Mouse (Mus musculus) inflammation-experienced regulatory T-cells, adult 6 months (primary cell): ENCODE measurements at regions not wholly inside any gene's neighbourhood (a gene's known extent, or its start where the extent isn't known, plus 50 kb on each side); places are given as distances from the start of the nearest gene placed in this dataset.
"Not testable (repeated sequence)": the region's sequence is repeated elsewhere in the genome, so short reads cannot be mapped to it uniquely, and the experiment has no call there.

Experiments
- ATAC-seq: one replicate; pipeline ENCODE4 v1.8.0; 2017

DNA sequence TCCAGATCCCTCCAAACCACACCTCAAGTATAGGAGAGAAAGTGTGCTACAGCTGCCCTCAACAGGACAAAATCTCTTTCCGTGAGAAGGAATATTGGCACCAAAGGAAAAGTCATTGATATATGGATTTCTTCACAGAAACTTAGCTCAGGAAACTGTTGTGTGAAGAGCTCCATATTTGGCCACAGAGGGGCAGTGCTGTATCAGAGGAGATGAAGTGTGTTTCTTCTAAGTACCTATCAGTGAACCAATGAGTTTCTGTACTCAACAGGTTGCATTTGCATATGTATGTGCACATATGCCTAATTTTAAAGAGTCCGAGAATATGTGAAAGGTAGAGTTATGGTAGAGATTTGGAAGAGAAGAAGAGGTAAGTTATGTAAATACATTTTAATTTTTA, 580.4 kb upstream of the Olfr1507 start:
- peak; percentile 53 for ATAC-seq

DNA sequence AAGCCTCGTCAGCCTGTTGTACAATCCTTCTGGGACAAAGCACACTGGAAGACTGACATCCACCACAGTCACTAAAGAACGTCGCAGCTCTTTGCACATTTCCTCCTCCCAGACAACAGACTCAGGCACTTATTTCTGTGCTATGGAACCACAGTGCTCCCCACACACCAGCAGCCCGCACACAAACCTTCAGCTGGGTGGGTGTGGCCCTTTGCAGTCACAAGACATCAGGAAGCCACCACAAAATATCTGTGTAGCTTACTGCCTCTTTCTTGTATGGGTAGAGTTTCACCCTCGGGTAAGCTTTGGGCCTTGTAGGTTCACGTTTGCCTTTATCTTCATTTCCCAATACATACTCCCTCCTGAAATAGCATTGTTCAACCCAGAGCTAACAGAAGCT, 577.6 kb upstream of the Olfr1507 start:
- ATAC-seq = peak; percentile 65

DNA sequence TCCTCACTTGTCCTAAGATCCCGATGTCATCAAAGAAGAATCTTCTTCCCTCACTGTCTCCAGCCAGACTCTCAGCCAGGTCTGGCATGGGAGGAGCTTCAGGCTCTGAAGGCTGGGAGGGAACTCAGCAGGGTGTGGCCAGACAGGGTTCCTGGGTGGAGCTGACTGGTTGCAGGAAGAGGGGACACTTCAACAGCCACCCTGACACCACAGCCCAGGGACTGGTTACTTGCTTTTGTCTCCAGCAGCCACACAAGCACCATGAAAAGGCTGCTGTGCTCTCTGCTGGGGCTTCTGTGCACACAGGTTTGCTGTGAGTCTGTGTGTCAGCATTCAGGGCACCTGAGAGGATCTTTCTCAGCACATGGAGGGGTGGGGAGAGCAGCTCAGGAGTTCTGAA, 577.0 kb upstream of the Olfr1507 start:
- not testable (repeated sequence) for ATAC-seq

DNA sequence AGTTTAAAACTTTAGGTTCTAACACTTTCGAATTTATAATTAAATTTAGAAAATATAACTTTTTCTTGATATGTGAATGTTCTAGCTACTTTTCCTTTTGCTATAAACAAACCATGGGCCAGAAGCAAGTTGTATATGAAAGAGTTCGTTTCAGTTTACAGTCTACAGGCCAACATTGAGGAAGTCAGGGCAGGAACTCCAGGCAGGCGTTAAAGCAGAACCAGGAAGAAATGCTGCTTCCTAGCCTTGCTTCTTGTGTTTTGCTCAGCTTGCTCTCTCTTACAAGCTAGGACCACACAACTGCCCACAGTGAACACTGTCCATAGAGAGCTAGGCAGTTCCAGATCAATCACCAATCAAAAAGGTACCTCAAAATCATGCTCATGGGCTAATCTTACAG, 558.9 kb upstream of the Olfr1507 start:
- ATAC-seq = not testable (repeated sequence)

DNA sequence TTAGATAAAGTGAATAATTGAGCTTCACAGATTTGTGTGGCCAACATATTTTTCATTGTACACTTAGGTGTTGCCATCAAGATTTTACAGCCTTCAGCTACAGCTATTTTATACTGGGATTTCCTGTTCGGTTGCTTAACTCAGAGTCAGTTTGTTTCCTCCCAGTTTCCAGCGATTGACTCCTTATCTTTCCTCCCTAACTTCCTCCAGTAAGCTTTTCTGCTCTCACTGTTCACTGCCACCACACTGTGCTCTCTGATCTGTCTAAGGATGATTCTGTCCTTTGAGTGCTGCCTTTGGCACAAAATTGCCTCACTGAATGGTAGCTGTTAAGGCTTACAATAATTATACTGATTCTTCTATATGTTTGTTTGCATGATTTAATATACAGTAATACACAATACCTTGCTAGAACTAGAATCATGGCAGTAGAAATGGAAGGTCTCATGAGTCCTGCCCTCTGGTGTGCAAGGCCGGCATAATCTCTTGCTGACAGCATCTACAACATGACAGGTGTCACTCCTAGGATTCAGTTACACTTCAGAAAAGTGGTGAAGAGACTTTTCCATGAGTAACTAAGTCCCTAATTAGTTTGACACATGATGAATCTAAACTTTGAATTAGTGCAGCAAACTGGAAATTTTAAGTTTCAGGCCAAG, 558.0 kb upstream of the Olfr1507 start:
- not testable (repeated sequence) for ATAC-seq

- peak; percentile 50 for ATAC-seq
Measured at GRCm38 (mm10) chr14:53047683-53048082, 552.1 kb upstream of the Olfr1507 start.

DNA sequence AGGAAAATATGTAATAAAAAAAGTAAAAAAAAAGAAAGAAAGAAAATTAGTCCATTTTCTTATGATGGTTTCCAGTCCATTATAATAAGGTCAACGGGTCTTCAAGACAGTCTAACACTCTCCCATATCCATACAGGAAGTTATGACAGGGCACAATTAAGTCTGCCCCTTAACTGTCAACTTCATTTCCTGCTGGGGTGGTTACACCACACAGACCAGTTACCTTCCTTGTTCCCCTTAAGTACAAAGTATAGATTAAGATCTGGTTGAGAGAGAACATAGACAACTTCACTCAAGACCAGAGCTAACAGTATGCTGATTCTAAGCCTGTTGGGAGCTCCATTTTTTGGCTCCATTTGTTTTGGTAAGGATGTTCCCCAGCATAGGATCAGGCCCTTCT, 551.4 kb upstream of the Olfr1507 start:
- ATAC-seq = peak; percentile 87

DNA sequence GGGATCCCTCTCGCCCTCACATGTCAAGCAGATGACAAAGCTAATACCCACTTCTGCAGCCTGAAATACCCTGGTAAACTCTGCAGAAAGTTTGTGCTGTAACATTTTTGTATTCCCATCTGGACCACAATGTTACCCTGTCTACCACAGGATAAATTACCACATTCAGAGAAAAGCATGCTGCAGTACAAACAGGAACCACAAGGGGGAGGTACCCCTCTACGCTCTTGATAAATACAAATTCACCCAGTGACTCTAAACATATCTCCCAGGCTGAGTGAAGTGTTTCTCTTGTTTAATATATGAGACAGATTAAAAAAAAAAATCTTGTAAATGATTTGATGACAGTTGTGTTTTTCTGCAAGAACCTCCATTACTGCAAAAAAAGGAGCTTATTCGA, 549.8 kb upstream of the Olfr1507 start:
- ATAC-seq = peak; percentile 49

- ATAC-seq = not testable (repeated sequence)
Measured at GRCm38 (mm10) chr14:53044101-53044500, 548.6 kb upstream of the Olfr1507 start.

DNA sequence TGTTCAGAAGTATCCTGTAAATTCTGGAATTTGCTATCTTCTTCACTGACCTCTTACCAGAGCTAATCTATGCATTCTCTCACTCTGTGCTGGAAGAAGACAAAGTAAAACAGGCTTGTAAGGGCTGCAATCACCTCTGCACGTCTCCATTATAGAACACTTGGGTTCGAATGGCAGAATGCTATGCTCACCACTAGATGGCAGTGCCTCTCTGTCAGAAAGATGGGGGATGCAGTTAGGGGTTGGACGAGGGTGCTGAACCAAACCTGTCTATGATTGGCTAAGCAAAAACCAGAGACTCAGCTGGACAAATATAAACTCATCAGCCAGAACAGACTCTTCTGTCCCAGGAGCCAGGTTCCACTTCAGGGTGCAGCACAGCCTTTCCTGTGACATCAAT, 546.5 kb upstream of the Olfr1507 start:
- not testable (repeated sequence) for ATAC-seq

DNA sequence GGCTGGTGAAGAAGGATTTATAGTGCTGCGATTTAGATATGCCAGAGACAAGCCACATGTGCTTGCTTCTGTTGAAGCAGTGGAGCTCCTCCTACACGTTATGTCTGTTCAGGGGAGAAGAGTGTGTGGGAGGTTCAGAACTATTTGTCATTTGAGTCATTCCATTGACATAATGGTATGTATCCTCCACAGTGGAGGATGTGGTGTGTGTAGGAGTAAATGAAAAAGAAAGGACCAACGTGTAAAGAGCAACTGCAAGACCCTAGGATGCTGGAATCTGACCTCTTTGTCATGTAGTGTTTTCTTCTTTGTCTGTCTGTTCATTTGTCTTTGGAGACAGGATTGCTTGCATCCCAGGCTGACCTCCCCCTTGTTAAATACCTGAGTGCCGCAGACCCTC, 543.9 kb upstream of the Olfr1507 start:
- ATAC-seq = peak; percentile 96

- ATAC-seq = not testable (repeated sequence)
Measured at GRCm38 (mm10) chr14:53034940-53035339, 539.4 kb upstream of the Olfr1507 start.

GRCm38 (mm10) chr14:53033221-53033620, 537.7 kb upstream of the Olfr1507 start:
- peak; percentile 46 for ATAC-seq

- not testable (repeated sequence) for ATAC-seq
Measured at GRCm38 (mm10) chr14:53032498-53032897, 536.9 kb upstream of the Olfr1507 start.

DNA sequence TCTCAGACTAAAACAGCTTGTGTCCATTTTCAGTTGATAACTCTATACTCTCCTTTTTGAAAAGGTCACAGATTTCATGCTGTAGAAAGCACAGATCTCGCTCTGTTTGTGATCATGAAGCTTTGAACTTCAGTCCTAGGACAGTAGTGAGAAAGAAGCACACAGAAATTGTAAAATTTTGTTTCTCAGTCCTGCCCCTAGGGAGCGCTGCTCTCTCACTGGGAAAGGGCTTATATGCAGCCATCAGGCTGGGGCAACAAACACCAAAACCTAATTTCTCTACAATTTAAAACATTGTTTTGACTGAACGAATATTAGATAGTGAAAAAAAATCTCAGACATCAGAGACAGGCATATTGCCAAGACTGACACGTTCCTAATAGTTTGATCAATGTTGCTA, 534.7 kb upstream of the Olfr1507 start:
- ATAC-seq = not testable (repeated sequence)

- ATAC-seq = not testable (repeated sequence)
Measured at GRCm38 (mm10) chr14:53026958-53027357, 531.4 kb upstream of the Olfr1507 start.

DNA sequence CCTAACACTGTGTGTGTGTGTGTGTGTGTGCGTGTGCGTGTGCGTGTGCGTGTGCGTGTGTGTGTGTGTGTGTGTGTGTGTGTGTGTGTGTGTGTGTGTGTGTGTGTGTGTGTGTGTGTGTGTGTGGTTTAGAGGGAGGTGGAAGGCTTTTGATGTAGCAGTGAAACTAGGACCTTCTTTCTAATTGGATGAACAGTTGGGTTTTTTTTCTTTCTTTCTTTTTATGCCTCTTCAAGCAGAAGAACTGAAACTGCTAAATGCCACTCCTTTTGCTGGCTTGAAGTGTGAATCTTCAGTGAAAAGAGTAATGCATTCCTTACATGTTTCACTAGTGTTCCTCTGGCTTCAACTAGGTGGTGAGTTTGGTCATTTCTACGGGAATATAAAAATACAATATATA, 524.6 kb upstream of the Olfr1507 start:
- ATAC-seq = peak; percentile 64

DNA sequence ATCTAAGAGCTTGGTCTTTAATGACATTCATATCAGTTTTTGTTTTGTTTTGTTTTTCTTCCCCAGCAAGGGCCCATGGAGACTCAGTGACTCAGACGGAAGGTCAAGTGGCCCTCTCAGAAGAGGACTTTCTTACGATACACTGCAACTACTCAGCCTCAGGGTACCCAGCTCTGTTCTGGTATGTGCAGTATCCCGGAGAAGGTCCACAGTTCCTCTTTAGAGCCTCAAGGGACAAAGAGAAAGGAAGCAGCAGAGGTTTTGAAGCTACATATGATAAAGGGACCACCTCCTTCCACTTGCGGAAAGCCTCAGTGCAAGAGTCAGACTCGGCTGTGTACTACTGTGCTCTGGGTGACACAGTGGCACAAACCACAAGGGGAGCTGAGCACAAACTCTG, 512.2 kb upstream of the Olfr1507 start:
- peak; percentile 25 for ATAC-seq

GRCm38 (mm10) chr14:53007323-53007722, 511.8 kb upstream of the Olfr1507 start:
- peak; percentile 67 for ATAC-seq

GRCm38 (mm10) chr14:53001289-53001688, 505.7 kb upstream of the Olfr1507 start:
- not testable (repeated sequence) for ATAC-seq

- ATAC-seq = not testable (repeated sequence)
Measured at GRCm38 (mm10) chr14:52992106-52992760, 496.7 kb upstream of the Olfr1507 start.

DNA sequence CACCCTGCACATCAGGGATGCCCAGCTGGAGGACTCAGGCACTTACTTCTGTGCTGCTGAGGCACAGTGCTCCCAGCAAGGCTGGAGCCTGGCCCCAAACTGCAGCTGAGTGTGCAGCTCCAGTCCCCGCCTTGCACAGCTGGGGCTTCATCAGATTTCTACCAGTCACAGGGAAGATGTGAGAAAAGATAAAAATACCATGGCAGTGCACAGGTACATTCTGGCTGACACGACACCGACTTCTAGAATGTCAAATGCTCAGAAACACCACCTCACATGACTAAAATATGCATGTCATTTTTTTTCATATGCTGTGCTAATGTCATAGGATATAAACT, 495.7 kb upstream of the Olfr1507 start:
- not testable (repeated sequence) for ATAC-seq

- not testable (repeated sequence) for ATAC-seq
Measured at GRCm38 (mm10) chr14:52990569-52991327, 495.2 kb upstream of the Olfr1507 start.

DNA sequence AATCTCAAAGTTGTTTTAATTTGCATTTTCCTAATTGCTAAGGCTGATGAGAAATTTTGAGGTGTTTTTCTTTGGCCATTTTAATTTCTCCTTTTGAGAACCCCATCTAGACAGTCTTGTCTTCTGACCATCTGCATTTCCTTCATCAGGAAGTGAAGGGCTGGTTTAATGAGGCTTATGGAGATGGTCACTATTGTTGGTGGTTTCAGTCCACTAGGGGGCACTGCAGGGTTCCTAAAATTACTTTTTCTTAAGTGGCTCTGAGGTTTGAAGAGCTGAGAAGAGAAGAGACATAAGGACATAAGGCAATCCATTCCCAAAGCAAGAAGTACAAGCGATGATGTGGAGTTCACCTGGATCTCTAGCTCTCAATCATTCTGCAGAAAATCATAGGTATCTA, 494.4 kb upstream of the Olfr1507 start:
- not testable (repeated sequence) for ATAC-seq
